Mouse (Mus musculus) Patski (cell line): ENCODE measurements around the gene Tm7sf2. TPM values are rescaled to one million over a fixed set of nuclear protein-coding genes. Genes with fewer than 3 reads are reported as not detected.
A peak's percentile ranks its signal among the peaks of the same experiment; 100 is the strongest.

Experiments used
- ATAC-seq: fragments of 100-300 bp; one replicate; pipeline ENCODE4 v1.8.0; 2021
- CTCF ChIA-PET: fragments of 350-600 bp; sonication (Branson Sonifier 250); formaldehyde crosslinking; loops from one replicate; lab custom pipeline; 2022; ENCODE audit warnings: inconsistent platforms; lab: Charles Lee
- POLR2A ChIA-PET: fragments of 350-600 bp; sonication (Branson Sonifier 250); formaldehyde crosslinking; loops from one replicate; lab custom pipeline; 2022; ENCODE audit warnings: antibody characterized with exemption, inconsistent platforms; lab: Charles Lee
- DNase-seq: peaks from one replicate; pipeline ENCODE4 v3.0.0-alpha.2; 2011; ENCODE audit warnings: low read depth, low spot score
- H3K27me3 ChIP-seq: fragments of 371-371 bp; one replicate; pipeline ENCODE4 v1.5.1; 2021
- CTCF ChIP-seq: fragments of 100-300 bp; IDR thresholded peaks from one replicate; pipeline ENCODE4 v1.5.1; 2021
- in situ Hi-C: fragments of 300-500 bp; cut with MboI; formaldehyde crosslinking; loops from 3 replicates; pipeline ENCODE4 v1.11.1; 2018; ENCODE audit warnings: low pct_unique_long_range_greater_than_20kb, mixed read lengths
- polyA plus RNA-seq: library from polyadenylated mRNA; unstranded; gene quantifications from one replicate; pipeline ENCODE4 v1.2.3, GENCODE M21; 2021

Gene Tm7sf2
- polyA plus RNA-seq, 1 experiment from 2014 or later: 21.5 TPM

GRCm38 (mm10) chr19:6023930-6024329, 44.2 kb downstream of the Tm7sf2 start:
- TF ChIP-seq CTCF: no peak
- CTCF ChIA-PET: no interaction called here
- in situ Hi-C loops: no loop called here
- no peak for DNase-seq
- H3K27me3 ChIP-seq: peaks cover 29% of the 10 kb centered on the region
- ATAC-seq: no peak
- POLR2A ChIA-PET: no interaction called here

GRCm38 (mm10) chr19:6023059-6023458, 45.1 kb downstream of the Tm7sf2 start:
- ATAC-seq: no peak
- CTCF ChIA-PET: no interaction called here

GRCm38 (mm10) chr19:6020276-6020675, 47.9 kb downstream of the Tm7sf2 start:
- POLR2A ChIA-PET: no interaction called here
- peak; percentile 30 for TF ChIP-seq CTCF
- in situ Hi-C loops: no loop called here
- CTCF ChIA-PET: interaction anchor here (3.9 kb wide), 1 partner anchor 55 kb away, joined by 46 read pairs; the partner anchor contains the start of gene Pola2
- ATAC-seq: no peak
- peaks cover 16% of the 10 kb centered on the region for H3K27me3 ChIP-seq
- no peak for DNase-seq

More at GRCm38 (mm10) chr19:6023059-6023458, 45.1 kb downstream of the Tm7sf2 start:
- no peak for TF ChIP-seq CTCF
- POLR2A ChIA-PET: no interaction called here
- DNase-seq: no peak
- peaks cover 28% of the 10 kb centered on the region for H3K27me3 ChIP-seq
- in situ Hi-C loops: no loop called here

GRCm38 (mm10) chr19:6018142-6019089, 49.8 kb downstream of the Tm7sf2 start:
- ChIA-PET POLR2A (interaction anchor here (1.5 kb wide), 1 partner anchor 28 kb away, joined by 9 read pairs; the partner anchor contains the start of gene Syvn1), CTCF (interaction anchor here (0.7 to 3.9 kb wide), 18 partner anchors 11 to 231 kb away, joined by 3 to 46 read pairs (median 4); partner anchors contain the start of genes Arl2, Cdc42ep2, Pola2 and Znhit2)
- ATAC-seq (no peak), DNase-seq (peak; percentile 27)
- TF ChIP-seq CTCF: peak; percentile 97
- in situ Hi-C loops: loop anchor here (5.0 kb wide), 2 partner anchors 56 to 96 kb away; partner anchors contain the start of genes Cdc42ep2 and Pola2
- H3K27me3 ChIP-seq: peaks cover 2% of the 10 kb centered on the region

- ATAC-seq (no peak), DNase-seq (no peak)
- no peaks in the 10 kb centered on the region for H3K27me3 ChIP-seq
- TF ChIP-seq CTCF: no peak
- POLR2A ChIA-PET: interaction anchor here (0.8 to 2.8 kb wide), 5 partner anchors 20 to 95 kb away, joined by 3 to 12 read pairs (median 4); partner anchors contain the start of gene Pola2
- CTCF ChIA-PET: interaction anchor here (0.9 to 2.9 kb wide), 7 partner anchors 17 to 92 kb away, joined by 3 to 34 read pairs (median 6); partner anchors contain the start of genes Cdc42ep2 and Pola2
- in situ Hi-C loops: loop anchor here (5.0 kb wide), 2 partner anchors 54 to 94 kb away; partner anchors contain the start of genes Cdc42ep2 and Pola2
Observed at GRCm38 (mm10) chr19:6016532-6016931, 51.6 kb downstream of the Tm7sf2 start.

GRCm38 (mm10) chr19:6015511-6016315, 52.5 kb downstream of the Tm7sf2 start, which contains the start of gene Capn1:
Capn1 (minus strand) TSS chr19:6015897.
- ATAC-seq (peak; percentile 51), DNase-seq (peak; percentile 24)
- no peak for TF ChIP-seq CTCF
- CTCF ChIA-PET: interaction anchor here (0.8 to 2.9 kb wide), 13 partner anchors 10 to 92 kb away, joined by 3 to 34 read pairs (median 3); partner anchors contain the start of genes Cdc42ep2 and Pola2
- no peaks in the 10 kb centered on the region for H3K27me3 ChIP-seq
- POLR2A ChIA-PET: interaction anchor here (0.6 to 2.8 kb wide), 8 partner anchors 19 to 113 kb away, joined by 3 to 12 read pairs (median 4); partner anchors contain the start of genes Pola2, Snx15 and Syvn1
- in situ Hi-C loops: loop anchor here (5.0 kb wide), 2 partner anchors 53 to 93 kb away; partner anchors contain the start of genes Cdc42ep2 and Pola2

- no peak for TF ChIP-seq CTCF
- no peaks in the 10 kb centered on the region for H3K27me3 ChIP-seq
- ChIA-PET CTCF (interaction anchor here (0.8 to 2.9 kb wide), 12 partner anchors 9 to 92 kb away, joined by 3 to 34 read pairs (median 4); partner anchors contain the start of genes Cdc42ep2 and Pola2), POLR2A (interaction anchor here (0.6 to 2.8 kb wide), 5 partner anchors 22 to 113 kb away, joined by 3 to 12 read pairs (median 4); partner anchors contain the start of genes Pola2, Snx15 and Syvn1)
- ATAC-seq (peak; percentile 45), DNase-seq (no peak)
- in situ Hi-C loops: loop anchor here (5.0 kb wide), 2 partner anchors 53 to 93 kb away; partner anchors contain the start of genes Cdc42ep2 and Pola2
Observed at GRCm38 (mm10) chr19:6014991-6015510, 53.1 kb downstream of the Tm7sf2 start.

- in situ Hi-C loops: no loop called here
- TF ChIP-seq CTCF: no peak
- CTCF ChIA-PET: no interaction called here
- ATAC-seq (no peak), DNase-seq (no peak)
- POLR2A ChIA-PET: no interaction called here
- no peaks in the 10 kb centered on the region for H3K27me3 ChIP-seq
Observed at GRCm38 (mm10) chr19:6013691-6014090, 54.5 kb downstream of the Tm7sf2 start.

Other genes with a start within 250 kb of the Tm7sf2 start
- gene Frmd8, start 193.1 kb downstream of the Tm7sf2 start, polyA plus RNA-seq: 30.4 TPM
- gene Slc25a45, start 190.6 kb downstream of the Tm7sf2 start, polyA plus RNA-seq: 7.1 TPM
- gene Tigd3, start 174.2 kb downstream of the Tm7sf2 start, polyA plus RNA-seq: 1.2 TPM
- 94.5 TPM for gene Dpf2, start 155.4 kb downstream of the Tm7sf2 start, polyA plus RNA-seq
- 6.5 TPM for gene Cdc42ep2, start 143.6 kb downstream of the Tm7sf2 start, polyA plus RNA-seq
- gene Pola2, start 104.2 kb downstream of the Tm7sf2 start, polyA plus RNA-seq: 24.0 TPM
- gene Slc22a20, start 82.2 kb downstream of the Tm7sf2 start, polyA plus RNA-seq: not detected
- gene Capn1, start 52.5 kb downstream of the Tm7sf2 start, polyA plus RNA-seq: 70.4 TPM
- 55.2 TPM for gene Syvn1, start 21.8 kb downstream of the Tm7sf2 start, polyA plus RNA-seq
- 68.9 TPM for gene Mrpl49, start 10.6 kb downstream of the Tm7sf2 start, polyA plus RNA-seq
- 1,123 TPM for gene Fau, start 10.5 kb downstream of the Tm7sf2 start, polyA plus RNA-seq
- gene Znhit2, start 7.2 kb downstream of the Tm7sf2 start, polyA plus RNA-seq: 38.3 TPM
- 63.3 TPM for gene Vps51, start 8.9 kb upstream of the Tm7sf2 start, polyA plus RNA-seq
- gene Tmem262, start 11.7 kb upstream of the Tm7sf2 start, polyA plus RNA-seq: 0.15 TPM
- gene Gm28374, start 13.9 kb upstream of the Tm7sf2 start, polyA plus RNA-seq: 0.83 TPM
- gene Zfpl1, start 16.6 kb upstream of the Tm7sf2 start, polyA plus RNA-seq: 59.4 TPM
- 16.4 TPM for gene Cdca5, start 16.6 kb upstream of the Tm7sf2 start, polyA plus RNA-seq
- gene AC131692.1, start 26.0 kb upstream of the Tm7sf2 start, polyA plus RNA-seq: 0.33 TPM
- 0.54 TPM for gene Naaladl1, start 37.4 kb upstream of the Tm7sf2 start, polyA plus RNA-seq
- 17.0 TPM for gene Sac3d1, start 50.3 kb upstream of the Tm7sf2 start, polyA plus RNA-seq
- gene Snx15, start 59.9 kb upstream of the Tm7sf2 start, polyA plus RNA-seq: 40.4 TPM
- 0.08 TPM for gene Batf2, start 72.6 kb upstream of the Tm7sf2 start, polyA plus RNA-seq
- 122 TPM for gene Arl2, start 73.2 kb upstream of the Tm7sf2 start, polyA plus RNA-seq
- gene Majin, start 116.0 kb upstream of the Tm7sf2 start, polyA plus RNA-seq: not detected
- 0.26 TPM for gene Gpha2, start 158.0 kb upstream of the Tm7sf2 start, polyA plus RNA-seq
- gene Ppp2r5b, start 167.5 kb upstream of the Tm7sf2 start, polyA plus RNA-seq: 172 TPM
- gene Atg2a, start 173.3 kb upstream of the Tm7sf2 start, polyA plus RNA-seq: 32.5 TPM
- gene Ehd1, start 208.4 kb upstream of the Tm7sf2 start, polyA plus RNA-seq: 88.7 TPM
- gene Cdc42bpg, start 238.1 kb upstream of the Tm7sf2 start, polyA plus RNA-seq: 41.2 TPM